Mouse (Mus musculus) heart, adult 11 months (tissue): ENCODE measurements around the gene Mmel1.

ENCODE experiments used
- DNase-seq: peaks from one replicate; pipeline ENCODE4 v3.0.0; 2022

Mmel1 gene

DNA sequence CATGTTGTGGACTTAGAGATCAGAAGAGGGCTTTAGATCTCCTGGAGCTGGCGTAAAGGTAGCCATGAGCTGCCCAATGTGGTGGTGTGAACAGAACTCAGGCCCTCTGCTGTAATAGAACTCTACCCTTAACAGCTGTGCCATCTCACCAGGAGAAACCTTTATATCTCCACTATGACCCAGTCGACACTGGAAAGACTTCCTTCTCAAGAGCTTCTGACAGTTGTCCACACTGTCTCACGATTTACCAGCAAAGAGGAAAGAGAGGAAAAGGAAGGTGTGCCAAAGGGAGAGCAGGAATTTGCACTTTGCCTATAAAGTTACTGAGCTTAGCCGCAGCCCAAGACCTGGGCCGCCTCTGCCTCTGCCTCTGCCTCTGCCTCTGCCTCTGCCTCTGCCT, 72.4 kb downstream of the Mmel1 start:
- peak; percentile 58 for DNase-seq

GRCm38 (mm10) chr4:154942632-154943322, 73.4 kb downstream of the Mmel1 start:
- DNase-seq = peak; percentile 84

DNA sequence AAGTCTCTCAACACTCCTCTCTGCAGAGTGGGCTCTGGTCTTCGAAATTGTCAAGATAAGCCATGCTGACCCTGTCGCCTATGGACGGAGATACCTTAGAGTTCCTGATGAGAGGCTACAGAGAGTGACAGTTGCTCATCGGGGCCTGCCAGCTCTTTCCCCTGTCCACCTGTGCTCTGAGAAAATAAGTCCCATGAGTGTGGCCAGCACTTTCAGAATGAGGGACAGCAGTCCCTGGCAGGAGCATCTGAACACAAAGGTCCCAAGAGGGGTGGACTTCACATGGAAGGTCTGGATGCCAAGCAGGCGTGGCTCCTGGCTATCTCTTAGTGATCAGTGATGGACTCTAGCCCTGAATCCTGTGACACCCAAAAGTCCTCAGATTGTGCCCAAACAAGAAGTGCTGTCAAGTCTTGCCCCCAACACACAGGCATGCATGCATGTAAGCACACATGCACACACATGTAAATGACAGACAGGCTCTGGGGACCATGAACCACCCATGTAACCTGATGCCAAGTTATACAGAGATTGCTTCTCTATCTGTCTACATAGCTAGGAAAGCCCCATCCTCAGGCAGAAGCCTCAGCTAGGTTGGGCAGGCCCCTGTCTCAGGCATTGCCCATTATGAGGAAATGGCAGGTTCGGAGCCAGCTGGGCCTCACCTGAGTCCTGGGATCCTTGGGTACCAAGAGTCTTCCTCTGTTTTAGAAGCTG, 74.1 kb downstream of the Mmel1 start:
- DNase-seq = peak; percentile 90

- DNase-seq = peak; percentile 98
These were observed 74.8 kb downstream of the Mmel1 start for GRCm38 (mm10) chr4:154944121-154944590.
